Mouse (Mus musculus) retina, embryonic 14.5 days (tissue): Measurements from ENCODE around the gene Tmem88.

Experiments used
- DNase-seq: peaks from one replicate; pipeline ENCODE4 v3.0.0-alpha.2; 2015; ENCODE audit warnings: low spot score

Gene Tmem88

GRCm38 (mm10) chr11:69379600-69379999 is 18.4 kb downstream of the Tmem88 start:
- no peak for DNase-seq

- DNase-seq = no peak
Measured at GRCm38 (mm10) chr11:69377766-69378165, 20.3 kb downstream of the Tmem88 start.

GRCm38 (mm10) chr11:69375646-69376045 is 22.4 kb downstream of the Tmem88 start:
- no peak for DNase-seq

DNA sequence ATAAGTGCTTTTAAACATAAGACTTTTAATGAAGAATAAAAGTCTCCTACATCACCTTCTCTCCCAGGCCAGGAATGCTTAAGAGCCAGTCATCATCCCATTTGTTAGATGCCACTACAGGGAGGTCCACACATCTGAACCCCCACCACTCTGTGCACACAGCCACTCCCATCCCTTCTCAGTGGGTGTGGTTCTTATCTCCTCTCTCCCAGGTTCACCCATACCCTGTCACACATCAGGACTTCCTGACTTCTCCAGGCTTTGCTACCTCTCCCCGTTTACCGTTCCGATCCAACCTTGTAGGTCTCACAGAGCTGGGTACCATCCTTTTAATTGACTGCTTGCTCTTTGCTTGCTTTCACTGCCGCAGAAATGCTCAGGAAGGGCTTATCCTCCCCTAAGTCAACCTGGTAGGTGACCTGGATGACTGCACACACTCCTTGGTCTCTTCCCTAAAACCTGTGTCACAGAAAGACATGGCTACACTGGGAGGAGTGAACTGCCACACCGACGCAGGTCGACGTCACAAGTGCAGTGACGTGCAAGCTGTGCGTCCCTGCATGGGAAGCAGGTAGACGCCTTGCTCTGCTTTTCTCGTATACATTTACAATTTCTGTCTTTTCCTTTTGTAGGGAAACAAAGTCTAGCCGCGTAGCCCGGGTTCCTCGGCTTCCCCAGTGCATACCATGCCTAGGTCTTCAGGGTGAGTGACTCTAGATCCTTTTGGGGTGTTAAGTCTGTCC is 24.6 kb downstream of the Tmem88 start:
- DNase-seq = no peak

- peak; percentile 47 for DNase-seq
Measured at GRCm38 (mm10) chr11:69372780-69373170, 25.3 kb downstream of the Tmem88 start.

- no peak for DNase-seq
Measured at GRCm38 (mm10) chr11:69372056-69372779, 25.8 kb downstream of the Tmem88 start.

DNA sequence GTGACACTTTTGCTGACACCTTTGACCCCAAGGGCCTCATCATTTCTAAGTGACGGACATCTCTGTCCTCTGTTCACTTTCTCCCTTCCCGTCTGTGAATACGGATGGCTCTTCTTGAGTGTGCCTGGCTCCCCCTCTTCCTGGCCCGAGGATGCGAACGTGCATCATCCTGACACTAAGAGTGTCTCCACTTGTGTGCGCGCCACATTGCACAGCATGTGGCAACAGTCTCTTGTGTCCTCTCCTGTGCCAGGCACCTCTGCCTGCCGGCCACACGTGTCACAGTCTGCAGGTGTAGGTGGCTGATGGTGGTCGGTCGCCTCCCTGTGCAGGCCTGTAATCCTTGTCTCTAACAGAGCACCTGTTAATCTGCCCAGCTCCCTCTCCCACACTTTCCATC is 26.4 kb downstream of the Tmem88 start:
- no peak for DNase-seq

DNA sequence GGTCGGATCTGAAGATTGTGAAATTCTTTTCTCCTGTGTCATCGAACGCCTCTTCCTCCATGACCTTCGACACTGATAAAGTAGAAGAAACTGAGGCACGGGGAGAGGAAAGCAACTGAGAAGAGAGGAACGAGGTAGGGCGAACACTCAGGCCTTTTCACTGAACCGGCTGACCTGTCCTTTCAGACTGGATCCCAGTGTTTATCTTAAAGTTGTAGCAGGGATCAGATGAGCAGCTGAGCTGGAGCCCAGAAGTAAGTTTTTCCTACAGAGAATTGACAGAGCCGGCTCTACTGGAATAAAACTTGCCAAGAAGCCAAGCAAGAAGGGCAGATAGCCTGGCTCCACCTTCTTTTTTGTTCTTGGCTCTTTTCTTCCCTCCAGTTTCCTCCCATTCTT is 27.2 kb downstream of the Tmem88 start:
- DNase-seq = no peak

- DNase-seq = no peak
Measured at GRCm38 (mm10) chr11:69369990-69370816, 27.8 kb downstream of the Tmem88 start.

DNA sequence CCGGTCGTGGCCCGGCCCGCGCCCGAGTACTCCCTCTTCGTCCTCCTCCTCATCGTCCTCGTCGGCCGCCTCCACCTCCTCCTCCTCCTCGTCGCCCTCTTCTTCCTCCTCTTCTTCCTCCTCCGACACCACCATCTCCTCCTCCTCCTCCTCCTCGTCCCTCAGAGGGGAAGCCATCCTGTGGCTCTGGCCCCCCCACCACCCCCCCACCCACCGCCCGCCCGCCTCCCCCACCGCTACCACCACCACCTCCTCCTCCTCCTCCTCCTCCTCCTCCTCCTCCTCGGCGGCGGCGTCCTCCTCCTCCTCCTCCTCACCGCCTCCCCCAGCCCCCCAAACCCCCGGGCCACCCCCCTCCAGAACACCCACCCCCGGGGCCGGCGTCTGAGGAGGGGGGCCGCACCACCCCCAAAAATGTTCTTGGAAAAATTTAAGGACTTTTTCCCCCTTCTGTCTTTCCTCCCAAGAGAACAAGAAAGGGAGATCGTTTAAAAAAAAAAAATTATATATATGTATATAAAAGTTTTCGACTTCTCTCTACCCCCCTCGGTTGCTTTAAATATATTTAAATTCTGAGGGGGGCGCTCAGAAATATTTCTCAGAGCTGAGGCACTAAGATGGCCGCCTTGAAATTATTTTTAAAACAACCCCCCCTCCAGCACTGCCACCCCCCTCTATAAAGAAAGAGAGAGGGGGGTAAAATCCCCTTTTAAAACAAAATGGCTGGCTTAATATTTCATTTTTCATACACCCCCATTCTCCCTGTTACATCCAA is 28.6 kb downstream of the Tmem88 start, which contains the start of gene Chd3:
Gene Chd3, minus strand, starts transcription at position 192 of the 775 bp plus-strand sequence.
- DNase-seq = peak; percentile 28

DNA sequence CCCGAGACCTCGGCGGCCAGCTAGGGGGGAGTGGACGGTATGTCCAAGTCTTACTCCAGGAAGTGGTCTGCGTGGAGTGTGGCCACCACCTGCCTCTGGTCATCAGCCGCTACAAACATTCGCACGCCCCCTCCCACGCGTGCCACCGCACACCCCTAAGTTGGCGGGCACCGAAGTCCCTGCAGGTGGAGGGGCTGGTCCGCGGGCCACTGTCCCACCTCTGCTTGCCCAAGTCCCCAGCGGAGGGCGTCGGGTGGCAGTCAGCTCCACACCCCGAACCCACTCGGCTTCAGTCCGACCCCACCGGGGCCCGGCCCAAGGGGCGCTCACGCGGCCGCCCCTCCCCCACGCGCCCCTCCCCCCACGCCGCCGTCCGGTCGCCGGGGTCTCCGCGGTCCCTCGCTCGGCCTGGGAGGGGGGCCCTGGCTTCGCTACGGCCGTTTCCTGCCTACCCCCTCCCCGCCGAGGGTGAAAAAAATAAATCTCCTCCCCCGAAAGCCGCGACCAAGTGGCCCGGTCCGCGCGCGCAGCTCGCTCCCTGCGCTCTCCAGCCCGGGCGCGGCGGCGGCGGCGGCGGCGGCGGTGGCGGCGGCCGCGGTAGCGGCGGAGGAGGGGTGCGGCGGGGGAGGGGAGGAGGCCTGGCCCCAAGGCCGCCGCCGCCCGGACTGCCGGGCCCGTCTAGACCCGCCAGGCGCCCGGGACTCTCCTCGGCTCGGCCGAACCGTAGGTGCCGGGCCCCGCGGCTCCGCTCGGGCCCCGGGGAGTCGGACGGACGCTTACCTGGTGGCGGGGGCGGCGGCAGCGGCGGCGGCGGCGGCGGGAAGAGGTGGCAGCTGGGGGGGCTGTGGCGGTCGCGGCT is 29.4 kb downstream of the Tmem88 start:
- peak; percentile 63 for DNase-seq

DNA sequence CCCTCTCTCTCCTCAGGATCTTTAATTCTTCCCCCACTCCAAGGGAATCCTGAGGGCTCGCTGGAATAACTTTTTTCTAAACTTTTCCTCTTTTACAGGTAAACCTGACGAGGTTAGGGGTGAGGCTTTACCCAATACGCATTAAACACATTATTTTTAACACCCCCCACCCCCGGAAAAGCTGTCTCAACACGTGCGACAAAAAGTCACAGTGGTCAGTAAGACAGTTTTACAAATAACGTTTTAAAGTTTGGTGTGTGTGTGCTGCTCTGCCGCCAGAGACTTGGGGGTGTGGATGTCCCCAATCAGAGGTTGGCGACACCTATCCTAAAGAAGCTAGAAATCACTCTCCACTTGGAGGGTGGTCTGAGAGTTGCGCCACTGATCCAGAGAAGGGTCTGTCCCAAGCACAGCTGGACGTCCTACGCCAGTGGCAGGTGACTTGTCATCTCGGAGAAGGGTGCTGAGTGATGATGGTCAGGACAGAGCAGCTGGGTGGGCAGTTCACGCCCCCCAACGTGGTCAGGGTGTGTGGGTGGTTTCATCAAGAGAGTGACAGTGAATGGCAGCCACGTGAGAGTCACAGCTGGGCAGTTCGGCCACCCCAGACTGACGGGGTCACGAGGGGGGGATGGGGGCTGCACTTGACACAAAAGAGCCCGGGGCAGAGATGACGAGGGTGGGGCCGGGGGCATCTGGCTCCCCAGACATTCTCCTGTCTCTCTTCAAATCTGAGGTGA is 30.2 kb downstream of the Tmem88 start:
- DNase-seq = peak; percentile 66

- peak; percentile 41 for DNase-seq
Measured at GRCm38 (mm10) chr11:69366855-69367615, 31.0 kb downstream of the Tmem88 start.

- peak; percentile 89 for DNase-seq
Measured at GRCm38 (mm10) chr11:69366157-69366854, 31.7 kb downstream of the Tmem88 start.

GRCm38 (mm10) chr11:69365722-69366121 is 32.3 kb downstream of the Tmem88 start:
- no peak for DNase-seq

- DNase-seq = peak; percentile 73
Measured at GRCm38 (mm10) chr11:69364910-69365309, 33.1 kb downstream of the Tmem88 start.

- no peak for DNase-seq
Measured at GRCm38 (mm10) chr11:69364376-69364775, 33.7 kb downstream of the Tmem88 start.

DNA sequence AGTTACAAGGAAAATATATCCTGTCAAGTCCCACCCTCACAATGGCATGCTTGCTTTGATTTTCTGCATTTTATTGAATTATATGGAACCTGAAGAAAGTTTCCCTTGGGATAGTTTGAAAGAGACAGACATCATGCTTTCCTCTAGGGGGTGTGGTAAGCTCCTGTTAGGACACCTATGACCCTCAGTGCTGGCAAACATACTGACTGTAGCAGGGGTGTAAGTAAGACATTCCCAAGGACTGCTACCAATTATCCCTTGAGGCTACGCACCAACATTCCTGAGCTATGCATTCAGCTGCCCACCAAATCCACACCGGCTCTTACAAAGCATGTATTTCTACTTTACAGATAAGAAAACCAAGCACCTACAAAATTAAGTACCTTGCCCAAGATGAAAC is 35.6 kb downstream of the Tmem88 start:
- DNase-seq = no peak

GRCm38 (mm10) chr11:69362021-69362420 is 36.0 kb downstream of the Tmem88 start:
- DNase-seq = no peak
